Mouse (Mus musculus): ENCODE data around the gene Ache.
A peak's percentile ranks its signal among the peaks of the same experiment; 100 is the strongest.

- TF ChIP-seq POLR2A (IDR thresholded peaks at IDR 0.05; ENCODE audit: control insufficient read depth, low read depth, low read length) = no peak
- peak; percentile 74; the same call in 1 of the 2 replicates for TF ChIP-seq CTCF (IDR thresholded peaks at IDR 0.05; ENCODE audit: control insufficient read depth, insufficient read depth, insufficient replicate concordance, low read depth, low read length)
These were observed 676 bp upstream of the Ache start for GRCm38 (mm10) chr5:137286655-137287031.

Data from testis, adult 2 months (tissue).